Mouse (Mus musculus): ENCODE data around the gene Masp1. TPM values are rescaled to one million over a fixed set of nuclear protein-coding genes. Genes with fewer than 3 reads are reported as not detected.

Gene Masp1
- polyA plus RNA-seq (2012; rRNA removed): 2.7 and 3.1 TPM in 2 replicates

DNA sequence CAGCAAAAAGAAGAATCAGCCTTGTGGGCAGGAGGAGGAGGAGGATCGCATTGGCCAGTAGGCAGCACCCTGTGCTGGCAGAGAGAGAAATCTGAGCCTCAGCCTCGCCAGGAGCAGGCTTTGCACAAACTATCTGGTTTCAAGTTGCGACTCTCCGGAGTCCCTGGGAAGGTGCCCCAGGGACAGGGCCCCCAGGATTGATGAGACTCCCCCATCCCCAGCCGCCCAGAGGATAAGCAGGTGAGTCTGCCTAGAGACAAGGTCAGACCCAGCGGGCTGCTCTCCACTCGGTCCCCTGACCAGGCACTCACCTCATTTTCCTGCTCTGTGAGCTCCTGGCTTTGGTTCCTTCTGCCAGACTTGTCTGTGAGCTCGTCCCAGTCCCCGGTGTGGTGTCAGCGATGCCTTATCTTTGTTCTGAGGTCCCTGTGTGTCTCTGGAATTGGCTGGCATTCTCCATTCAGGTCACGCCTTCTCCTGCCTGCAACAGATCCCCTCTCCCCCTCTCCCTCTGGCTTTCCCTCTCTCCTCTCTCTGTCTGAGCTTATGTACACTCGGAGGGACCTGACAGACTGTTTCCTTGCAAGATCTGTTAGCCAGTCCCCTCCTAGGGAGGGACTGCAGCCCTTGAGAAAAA, at the start of gene Masp1, which contains the start of gene Rtp4:
Gene Masp1 (minus strand): TSS at position 581 of the 637 bp plus-strand sequence.
Gene Rtp4 (plus strand): TSS at position 57 of the 637 bp plus-strand sequence.
- no peak for DNase-seq (ENCODE audit: low read depth)

DNA sequence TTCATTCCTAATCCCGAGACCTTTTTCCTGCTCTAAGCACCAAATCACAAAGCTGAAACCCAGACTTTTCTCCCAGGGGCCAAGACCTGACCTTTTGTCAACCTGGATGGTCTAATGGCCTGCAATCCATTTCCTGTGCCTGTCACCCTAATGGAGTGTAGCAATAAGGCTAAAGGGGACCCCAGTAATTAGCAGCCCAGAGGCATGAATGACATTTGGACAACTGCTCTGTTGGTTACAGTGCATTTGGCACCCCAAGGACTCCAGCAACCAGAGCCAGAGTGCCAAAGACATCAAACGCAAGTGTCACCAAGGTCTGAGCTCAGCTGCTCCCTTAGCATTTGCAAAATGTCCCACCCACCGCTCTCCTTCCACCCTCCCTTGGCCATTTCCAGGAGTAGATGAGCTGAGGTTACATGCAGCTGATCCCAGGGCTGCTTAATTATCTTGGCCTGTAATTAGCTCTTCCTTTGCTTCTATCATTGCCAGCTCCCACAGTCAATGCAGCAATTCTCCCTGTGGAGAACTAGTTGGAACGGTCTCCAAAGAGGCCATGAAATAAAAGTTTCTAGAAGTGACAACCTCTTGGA, 47.8 kb upstream of the Masp1 start:
- no peak for DNase-seq (ENCODE audit: low read depth)

DNA sequence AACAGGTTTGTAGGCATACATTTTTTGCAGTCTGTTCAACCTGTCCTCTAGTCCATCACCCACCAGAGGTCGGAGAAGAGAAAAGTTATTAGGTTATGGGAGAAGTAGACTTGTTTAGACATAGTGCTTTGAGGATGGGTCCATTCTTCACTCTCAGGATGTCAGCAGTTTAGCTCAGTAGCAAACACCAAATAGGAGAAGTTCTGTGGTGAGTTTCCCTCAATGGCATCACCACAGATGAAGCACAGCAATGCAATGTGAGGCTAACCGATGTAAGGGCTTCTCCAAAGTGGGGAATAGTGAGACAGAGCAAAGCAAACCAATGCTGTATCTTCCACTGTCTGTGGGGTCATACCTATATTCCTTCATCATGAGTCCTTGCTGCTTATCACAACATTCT, 37.1 kb upstream of the Masp1 start:
- DNase-seq (ENCODE audit: low read depth): no peak

DNA sequence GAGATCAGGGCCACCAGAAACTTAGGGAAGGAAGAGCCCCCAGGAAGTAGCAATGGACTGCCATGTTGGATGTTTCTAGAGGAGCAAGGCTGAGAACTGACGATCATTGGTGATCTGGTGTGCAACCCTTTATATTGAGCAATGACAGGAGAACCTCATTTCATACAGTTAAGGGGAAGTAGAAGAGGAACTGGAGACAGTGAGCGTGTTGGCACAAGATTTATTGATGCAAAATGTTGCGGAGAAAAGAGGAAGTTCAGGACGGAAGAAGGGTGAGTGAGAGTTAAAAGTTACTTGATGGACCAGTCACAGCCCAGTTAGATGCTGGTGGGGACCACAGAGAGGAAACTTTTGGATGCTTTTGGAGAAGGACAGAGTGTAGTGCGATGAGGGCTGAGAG, 36.6 kb upstream of the Masp1 start:
- DNase-seq (ENCODE audit: low read depth): no peak

DNA sequence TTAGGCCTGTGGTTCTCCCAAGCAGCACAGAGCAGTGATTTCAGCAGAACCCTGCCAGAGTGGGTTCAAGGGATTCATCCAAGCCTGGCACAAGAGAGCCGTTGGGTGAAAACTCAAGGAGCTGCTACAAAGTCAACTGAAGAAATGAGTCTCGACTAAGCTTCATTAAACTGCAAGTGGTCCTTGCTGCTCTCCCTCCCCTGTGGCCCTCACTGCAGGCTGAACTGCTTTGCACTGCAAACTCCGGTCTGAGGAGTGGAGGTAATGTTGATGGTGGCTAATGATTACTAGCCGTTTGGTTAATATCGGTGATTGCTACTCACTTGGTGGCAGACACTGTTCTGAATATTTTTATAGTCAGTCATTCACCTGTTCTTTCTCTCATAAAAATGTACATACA, 34.1 kb upstream of the Masp1 start:
- DNase-seq (ENCODE audit: low read depth): no peak

DNA sequence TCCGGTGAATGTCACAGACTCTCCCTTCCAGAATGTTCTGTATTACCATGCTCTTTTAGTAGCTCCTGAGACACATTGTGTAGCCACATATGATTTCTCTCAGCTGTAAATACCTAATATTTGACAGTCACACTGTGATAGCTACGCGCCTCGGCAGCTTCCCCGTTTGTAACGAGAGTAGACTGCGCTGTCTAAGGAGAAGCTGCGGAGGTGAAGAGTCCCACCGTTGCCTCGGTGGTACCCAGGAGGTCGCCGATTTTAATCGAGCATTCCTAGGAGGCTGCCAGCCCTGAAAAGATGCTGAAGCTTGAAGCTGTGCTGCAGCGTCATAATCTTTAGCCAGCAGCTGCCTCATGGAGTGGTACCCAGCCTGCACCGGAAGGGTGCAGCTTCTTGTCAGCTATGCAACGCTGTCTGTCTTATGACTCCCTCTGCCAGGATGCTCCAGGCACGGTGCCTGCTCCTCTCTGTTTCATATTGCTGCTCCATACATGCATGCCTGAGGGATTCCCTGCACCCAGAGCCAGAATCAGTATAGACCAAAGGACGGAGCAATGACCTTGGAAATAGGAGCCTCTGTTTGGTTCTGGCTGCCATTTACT, 30.5 kb upstream of the Masp1 start:
- DNase-seq (ENCODE audit: low read depth): no peak

DNA sequence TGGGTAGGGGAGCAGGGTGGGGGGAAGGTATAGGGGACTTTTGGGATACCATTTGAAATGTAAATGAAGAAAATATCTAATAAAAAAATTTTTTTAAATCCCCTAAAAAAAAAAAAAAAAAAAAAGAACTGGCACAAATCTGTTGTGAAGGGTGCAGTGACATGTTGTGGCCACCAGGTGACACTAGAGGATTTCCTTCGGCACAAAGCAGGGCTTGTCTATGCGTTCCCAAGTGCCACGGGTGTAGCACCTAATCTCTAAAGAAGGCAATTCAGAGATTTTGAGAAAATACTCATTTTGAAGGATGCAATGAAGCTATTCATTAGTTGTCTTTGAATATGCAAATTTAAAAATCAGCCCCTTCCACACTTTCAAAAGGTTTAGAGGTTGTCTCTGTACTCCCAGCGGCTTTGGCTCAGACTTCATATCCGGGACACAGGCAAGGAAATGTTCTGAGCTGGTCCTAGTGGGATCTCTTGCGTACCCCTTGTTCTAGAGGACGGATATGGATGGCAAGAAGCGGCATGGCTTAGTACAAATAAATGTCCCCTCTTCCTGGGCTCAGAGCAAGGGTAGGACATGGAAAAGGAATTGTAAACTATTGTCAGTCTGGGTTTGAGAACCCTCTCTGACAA, 29.8 kb upstream of the Masp1 start:
- no peak for DNase-seq (ENCODE audit: low read depth)

DNA sequence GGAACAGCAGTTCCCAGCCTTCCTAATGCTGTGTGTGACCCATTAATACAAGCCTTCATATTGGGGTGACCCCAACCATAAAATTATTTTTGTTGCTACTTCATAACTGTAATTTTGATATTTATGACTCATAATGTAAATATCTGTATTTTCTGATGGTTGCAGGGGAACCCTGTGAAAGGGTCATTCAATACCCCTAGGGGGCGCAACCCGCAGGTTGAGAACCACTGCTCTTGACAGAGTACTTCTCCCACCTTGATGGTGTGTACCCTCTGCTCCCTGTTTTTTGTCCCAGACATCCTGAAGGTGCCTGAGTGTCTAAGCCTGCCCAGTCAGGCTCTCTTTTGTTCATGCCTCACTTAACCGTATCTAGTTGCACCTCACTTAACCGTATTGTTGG, 27.2 kb upstream of the Masp1 start:
- no peak for DNase-seq (ENCODE audit: low read depth)

DNA sequence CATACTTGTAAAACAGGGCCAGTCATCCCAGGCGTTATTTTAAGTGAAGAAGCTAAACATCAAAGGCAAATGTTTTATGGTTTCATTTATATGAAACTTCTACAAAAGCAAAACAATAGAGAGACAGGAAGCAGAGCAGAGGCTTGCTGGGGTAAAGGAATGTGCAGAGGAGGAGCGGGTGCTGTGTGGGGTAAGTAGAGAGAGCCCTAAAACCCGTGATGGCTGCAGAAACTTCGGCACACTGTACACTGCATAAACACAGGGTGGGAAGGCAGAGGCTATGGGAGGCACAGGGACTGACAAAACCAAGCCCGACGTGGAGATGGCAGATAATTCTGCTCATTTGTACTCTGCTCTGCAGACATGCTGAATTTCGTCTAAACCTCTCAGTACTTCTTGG, 23.7 kb upstream of the Masp1 start:
- DNase-seq (ENCODE audit: low read depth): no peak

DNA sequence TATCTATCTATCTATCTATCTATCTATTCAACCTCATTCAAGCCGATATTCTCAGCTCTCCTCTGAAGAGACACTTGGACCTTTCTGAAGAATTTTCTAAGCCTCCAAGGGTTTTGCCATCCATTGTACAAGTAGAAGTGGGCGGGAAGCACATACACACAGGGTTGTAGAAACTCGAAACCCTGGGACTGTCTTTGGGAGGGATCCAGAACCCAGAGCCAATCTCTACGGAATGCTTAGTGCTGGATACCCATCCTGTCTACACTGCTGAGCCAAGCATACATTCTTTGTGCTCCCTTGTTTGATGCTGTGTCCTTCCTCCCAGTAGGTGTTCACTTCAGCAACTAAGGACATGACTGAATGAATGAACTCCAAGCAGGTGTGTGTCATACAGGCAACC, 22.3 kb upstream of the Masp1 start:
- no peak for DNase-seq (ENCODE audit: low read depth)

DNA sequence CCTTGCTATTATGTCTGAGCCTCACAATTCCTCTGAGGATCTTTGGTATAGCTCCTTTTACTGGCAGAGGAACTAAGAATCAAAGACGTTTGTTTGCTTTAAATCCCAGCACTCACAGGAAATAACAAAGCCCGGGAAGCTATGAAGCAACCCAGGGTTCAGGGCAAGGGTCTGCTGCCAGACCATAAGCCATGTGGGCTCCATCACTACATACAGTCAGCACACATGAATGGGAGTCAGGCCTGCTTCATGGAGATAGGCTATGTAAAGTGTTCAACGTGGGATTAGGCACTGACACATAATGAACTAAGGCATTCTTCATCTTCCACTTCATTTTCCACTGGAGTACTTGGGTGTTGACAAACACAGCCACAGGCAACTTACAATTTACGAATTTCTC, 20.4 kb upstream of the Masp1 start:
- DNase-seq (ENCODE audit: low read depth): no peak

DNA sequence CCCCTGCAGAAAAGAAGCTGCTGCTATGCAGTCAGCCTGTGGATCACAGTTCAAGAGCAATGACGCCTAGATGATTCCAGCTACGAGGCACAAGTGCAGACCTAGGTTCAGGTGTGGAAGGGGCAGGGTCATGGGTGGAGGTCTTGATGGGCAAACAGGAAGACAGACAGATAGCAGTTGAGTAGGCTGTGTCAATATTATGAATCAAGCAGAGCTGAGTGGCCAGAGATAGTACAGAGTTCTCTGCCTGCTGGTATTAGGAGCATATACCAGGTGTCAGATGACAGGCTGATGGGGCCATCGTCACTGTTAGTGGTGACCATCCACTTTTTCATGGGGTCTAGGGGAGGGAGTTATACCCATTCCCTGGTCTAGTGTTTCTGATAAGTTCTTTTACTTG, 13.1 kb upstream of the Masp1 start:
- no peak for DNase-seq (ENCODE audit: low read depth)

DNA sequence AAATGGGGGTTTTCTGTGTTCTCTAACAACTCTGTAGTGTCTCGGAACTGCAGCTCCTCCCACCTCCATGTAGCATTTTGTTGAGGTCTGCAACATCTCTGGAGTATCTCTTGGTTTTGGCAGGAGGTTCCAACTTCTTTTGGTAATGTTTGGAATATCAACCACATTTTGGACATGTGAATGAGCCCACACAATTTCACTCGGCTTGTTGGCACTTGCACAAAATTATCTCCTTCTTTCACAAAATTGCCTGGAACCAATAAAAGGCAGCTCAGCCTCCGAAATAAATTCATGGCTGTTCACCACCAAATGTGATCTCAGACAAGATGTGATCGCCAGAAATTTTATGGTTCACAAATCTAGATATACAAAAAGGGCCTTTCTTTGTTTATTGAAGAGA, 8.6 kb upstream of the Masp1 start:
- DNase-seq (ENCODE audit: low read depth): no peak

DNA sequence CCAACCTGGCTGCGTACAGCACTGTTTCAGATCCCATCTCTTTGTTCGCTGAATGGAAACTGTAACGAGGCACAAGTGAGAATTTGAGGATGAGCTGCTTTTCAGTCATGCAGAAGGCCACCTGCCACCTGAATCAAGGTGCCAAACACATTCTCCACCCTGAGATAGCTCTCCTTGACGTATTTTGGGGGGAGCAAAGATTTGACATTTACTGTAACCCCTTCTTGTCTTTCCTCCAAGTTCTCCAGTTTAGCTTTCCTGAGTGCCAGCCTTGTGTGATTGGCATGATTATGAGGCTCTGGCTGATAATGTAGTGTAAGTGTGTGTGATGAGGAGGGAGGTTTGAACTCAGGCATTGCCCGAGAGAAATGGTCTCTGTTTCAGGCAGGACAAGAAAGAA, 1.5 kb upstream of the Masp1 start:
- DNase-seq (ENCODE audit: low read depth): no peak

DNA sequence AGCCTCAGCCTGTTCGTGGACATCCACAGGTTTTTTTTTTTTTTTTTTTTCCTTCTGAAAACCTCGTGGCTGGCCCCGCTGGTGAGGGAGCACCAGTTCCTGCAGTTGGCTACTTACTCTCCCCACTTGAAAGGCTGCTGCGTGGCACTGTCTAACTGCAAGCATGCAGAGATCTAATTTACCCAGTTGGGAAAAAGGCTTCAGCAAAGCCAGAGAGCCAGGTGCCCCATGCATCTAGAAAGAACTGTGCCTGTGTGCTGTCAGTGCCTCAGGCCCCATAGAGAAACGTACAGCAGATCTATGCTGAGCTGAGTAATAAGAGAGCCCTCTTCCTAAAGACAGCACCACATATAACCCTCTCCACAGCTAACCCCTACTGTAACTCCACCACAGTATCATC, 477 bp upstream of the Masp1 start:
- DNase-seq (ENCODE audit: low read depth): no peak

DNA sequence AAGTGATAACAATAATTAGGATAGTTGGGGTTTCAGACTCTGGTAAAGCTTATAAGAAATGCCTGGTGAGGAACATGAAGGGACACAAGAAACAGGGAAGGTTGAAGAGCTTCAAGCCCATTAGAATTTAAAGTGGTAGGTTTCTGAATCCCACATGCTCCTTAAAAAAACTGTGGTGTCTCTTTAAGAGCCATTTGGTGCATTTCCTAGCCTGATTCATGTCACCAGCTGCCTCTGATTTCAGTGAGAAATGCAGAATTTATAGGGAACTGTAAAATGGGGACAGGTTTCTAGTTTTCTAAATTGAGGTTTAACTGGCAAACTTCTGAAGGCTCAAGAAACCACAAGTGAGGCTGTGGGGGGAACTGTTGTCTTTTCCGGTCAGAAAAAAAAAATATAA, 844 bp downstream of the Masp1 start:
- no peak for DNase-seq (ENCODE audit: low read depth)

DNA sequence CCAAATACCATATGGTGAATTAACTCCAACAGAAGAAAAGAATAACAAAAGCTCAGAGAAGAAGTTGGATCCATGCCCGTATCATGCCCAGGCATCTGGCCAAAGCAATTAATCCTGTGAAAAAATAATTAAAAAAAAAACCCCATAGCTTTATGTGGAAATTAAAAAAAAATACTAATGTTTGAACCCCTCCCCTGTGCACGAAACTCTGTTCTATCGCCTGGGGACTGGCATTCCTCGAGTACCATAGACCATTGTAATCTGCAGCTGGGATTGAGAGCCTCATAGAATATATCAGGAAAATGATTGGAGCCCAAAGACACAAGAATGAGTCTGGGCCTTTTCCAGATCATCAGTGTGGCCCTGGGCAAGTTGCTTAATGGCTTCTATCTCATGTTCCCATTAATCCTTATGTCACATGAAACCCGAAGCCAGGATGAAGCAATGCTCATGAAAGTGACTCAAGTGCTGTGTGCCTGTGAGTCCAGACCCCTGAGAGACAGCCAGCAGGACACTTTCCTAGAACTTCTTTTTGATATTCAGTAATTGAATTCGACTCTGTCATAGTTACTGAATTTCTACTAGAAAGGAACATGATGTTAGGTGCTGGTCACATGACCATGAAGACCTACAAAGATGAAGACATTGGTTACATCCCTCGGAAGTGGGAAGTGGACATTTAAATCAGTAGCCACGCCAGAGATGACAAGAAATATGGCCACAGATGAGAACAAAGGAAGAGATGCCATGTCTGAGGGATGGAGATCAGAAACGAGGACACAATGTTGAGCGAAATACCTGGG, 1.8 kb downstream of the Masp1 start:
- peak; percentile 30 for DNase-seq (ENCODE audit: low read depth)

DNA sequence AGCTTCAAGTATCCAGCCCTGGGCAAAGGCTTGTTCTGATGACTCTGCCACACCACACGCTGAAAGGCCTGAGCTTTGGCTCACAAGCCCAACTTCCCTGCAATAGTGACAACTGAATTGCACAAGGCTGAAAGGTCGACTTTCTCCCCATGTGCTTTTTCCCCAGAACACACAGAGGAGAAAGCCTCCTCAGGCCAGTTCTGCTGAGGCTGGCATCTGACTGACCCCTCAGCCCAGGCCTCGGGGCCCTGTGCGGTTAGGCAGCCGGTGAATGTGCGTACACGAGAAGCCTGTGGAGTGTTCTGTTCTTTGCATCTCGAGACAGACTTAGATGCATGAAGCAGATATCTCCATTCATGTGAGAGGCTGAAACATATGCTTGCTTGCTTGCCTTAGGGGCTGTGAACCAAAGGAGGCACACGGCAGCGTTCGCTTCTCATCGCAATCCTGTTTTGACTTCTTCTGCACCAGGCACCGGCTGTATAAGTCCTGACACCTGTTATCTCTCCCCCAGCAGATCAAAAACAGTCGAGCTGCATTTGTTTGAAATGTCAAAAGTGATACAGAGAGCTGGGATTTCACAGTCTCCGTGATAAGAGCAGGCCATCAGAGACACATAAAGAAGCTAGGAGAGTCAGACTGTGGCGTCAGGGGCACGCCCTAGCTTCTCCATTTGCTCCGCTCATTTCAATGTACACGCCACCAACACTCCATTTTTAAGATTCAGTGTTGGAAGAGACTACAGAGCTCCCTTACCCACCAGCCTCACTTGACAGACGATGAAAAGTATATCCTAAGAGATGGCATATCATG, 2.7 kb downstream of the Masp1 start:
- DNase-seq (ENCODE audit: low read depth): no peak

DNA sequence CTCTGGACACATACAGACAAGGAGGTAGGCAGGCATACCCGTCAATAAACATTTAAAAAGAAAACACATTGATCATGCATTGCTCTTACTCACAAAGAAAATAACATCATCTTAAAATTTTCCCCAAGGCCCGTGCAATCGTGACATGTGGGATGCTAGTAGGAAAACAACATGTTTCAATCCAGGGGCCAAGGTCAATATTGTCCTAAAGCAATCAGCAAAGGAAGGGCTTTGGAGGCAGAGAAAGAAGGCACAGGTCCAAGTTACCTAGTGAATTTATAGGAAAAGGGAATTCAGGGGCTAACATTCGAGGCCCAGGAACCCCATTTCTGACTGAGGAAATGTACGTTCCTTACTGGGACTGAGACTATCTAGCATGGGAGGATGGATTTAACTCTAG, 3.4 kb downstream of the Masp1 start:
- DNase-seq (ENCODE audit: low read depth): no peak

DNA sequence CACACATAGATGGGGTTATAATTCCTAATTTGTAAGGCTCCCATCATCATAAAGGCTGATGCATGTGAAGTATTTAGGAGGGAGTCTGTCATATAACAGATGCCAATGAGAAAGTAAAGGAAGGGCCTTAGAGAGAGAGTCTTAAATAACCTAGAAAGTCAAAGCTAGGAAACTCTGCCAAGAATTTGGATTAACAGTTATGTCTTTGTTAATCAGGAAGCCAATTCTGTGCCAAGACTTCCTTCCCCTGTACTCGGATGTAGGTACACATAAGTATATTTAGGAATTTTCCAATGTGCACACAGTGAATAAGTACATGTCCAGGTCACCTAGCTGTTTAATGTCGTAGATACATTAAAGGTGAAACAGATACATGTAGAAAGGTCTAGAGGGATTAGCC, 4.0 kb downstream of the Masp1 start:
- no peak for DNase-seq (ENCODE audit: low read depth)

DNA sequence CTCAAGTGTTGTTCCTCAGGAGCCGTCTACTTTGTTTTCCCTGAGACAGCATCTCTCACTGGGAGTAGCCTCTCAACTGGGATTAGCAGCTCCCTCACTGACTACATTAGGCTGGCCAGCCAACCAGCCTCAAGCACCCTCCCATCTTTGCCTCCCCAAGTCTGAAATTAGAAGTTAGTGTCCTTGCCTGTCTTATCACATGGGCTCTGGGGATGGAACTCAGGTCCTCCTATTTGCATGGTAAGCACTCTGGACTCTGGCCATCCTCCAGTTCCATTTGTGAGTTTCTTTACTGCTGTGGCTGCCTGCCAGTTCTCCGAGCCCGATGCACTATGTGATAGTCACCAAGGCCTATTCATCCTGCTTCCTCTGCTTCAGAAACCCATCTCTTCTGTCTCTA, 4.8 kb downstream of the Masp1 start:
- DNase-seq (ENCODE audit: low read depth): no peak
